In the genomic region with DNA sequence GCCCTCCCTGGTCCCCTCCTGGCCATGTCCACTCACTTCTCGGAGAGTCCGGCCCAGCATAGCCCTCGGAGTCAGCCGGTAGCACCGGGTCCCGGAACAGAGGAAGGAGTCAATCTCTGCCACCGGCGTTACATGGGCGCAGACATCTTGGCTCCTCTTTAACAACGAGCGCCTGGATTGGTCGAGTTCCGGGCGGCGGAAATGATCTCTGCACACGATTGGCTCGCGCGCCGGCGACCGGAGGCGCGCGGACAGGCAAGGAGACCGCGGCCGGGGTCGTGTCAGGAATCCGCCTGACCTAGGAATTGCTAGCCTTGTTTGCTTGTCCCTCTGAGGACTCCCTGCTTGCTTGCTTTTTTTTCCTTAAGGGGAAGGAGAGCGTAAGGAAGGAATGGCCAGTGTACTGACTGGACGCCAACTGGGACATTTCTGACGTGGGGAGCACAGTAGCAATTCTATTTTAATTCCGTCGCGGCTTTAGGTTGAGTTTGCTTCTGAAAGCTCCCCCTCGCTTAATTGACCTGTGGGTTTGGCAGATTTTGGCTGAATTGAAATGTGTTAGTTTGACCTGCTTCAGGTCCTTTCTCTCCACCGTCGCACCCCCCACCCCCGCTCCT, we compare ENCODE assay signal across 8 mouse cellular contexts. TPM values are rescaled to one million over a fixed set of nuclear protein-coding genes. Genes with fewer than 3 reads are reported as not detected.
DNase-seq lines count a peak whose midpoint lies in the region; ATAC-seq and TF ChIP-seq lines count a peak whose summit lies in the region.

TSS of gene Qrsl1 (minus strand) at position 168 of the 617 bp plus-strand sequence.
TSS of gene Rtn4ip1 (plus strand) at position 230 of the 617 bp plus-strand sequence.

- TF ChIP-seq CTCF in kidney, adult 2 months (conservative IDR thresholded peaks at IDR 0.05; ENCODE audit: insufficient read depth, insufficient read length, low read depth, low read length) = no peak
- no peak for TF ChIP-seq CTCF in spleen, adult 2 months (IDR thresholded peaks at IDR 0.05; ENCODE audit: extremely low read depth, insufficient read depth, insufficient read length, insufficient replicate concordance)

- peak; percentile 95 for ATAC-seq in embryonic facial prominence, embryonic 13.5 days (ENCODE audit: insufficient number of reproducible peaks, insufficient read depth, low FRiP score, low TSS enrichment, low read depth)
- ATAC-seq in limb, embryonic 12.5 days (ENCODE audit: insufficient number of reproducible peaks, insufficient read depth, low FRiP score, low TSS enrichment, low read depth) = peak; percentile 92
- peak; percentile 99 for ATAC-seq in midbrain, embryonic 15.5 days (replicated peaks)

- no peaks in the 10 kb centered on the region for H3K27me3 ChIP-seq in embryonic facial prominence, embryonic 13.5 days
- no peaks in the 10 kb centered on the region for H3K27me3 ChIP-seq in kidney, adult 2 months (replicated peaks; ENCODE audit: control insufficient read depth, insufficient read depth, low read length)
- no peaks in the 10 kb centered on the region for H3K27me3 ChIP-seq in limb, embryonic 12.5 days
- H3K27me3 ChIP-seq in midbrain, embryonic 15.5 days (replicated peaks) = no peaks in the 10 kb centered on the region
- no peaks in the 10 kb centered on the region for H3K27me3 ChIP-seq in spleen, adult 2 months (ENCODE audit: control insufficient read depth, insufficient read depth, low read length)

- peak within 1 kb of the TSS; percentile 80 for H3K4me3 ChIP-seq in embryonic facial prominence, embryonic 13.5 days
- peak within 1 kb of the TSS; percentile 98 for H3K4me3 ChIP-seq in kidney, adult 2 months (ENCODE audit: insufficient read depth, low read depth, low read length)
- peak within 1 kb of the TSS; percentile 78 for H3K4me3 ChIP-seq in limb, embryonic 12.5 days (replicated peaks)
- H3K4me3 ChIP-seq in midbrain, embryonic 15.5 days = peak within 1 kb of the TSS; percentile 84
- peak within 1 kb of the TSS; percentile 89 for H3K4me3 ChIP-seq in spleen, adult 2 months (ENCODE audit: extremely low read depth, insufficient read depth, insufficient read length)

- H3K9me3 ChIP-seq in embryonic facial prominence, embryonic 13.5 days = no peaks in the 10 kb centered on the region
- no peaks in the 10 kb centered on the region for H3K9me3 ChIP-seq in limb, embryonic 12.5 days
- H3K9me3 ChIP-seq in midbrain, embryonic 15.5 days = no peaks in the 10 kb centered on the region

- H3K9ac ChIP-seq in embryonic facial prominence, embryonic 13.5 days = peak within 1 kb of the TSS; percentile 76
- peak within 1 kb of the TSS; percentile 62 for H3K9ac ChIP-seq in limb, embryonic 12.5 days (replicated peaks)
- peak within 1 kb of the TSS; percentile 63 for H3K9ac ChIP-seq in midbrain, embryonic 15.5 days

- no peaks in the 10 kb centered on the region for H3K36me3 ChIP-seq in embryonic facial prominence, embryonic 13.5 days
- H3K36me3 ChIP-seq in kidney, adult 2 months (ENCODE audit: control insufficient read depth, insufficient read depth, low read length) = no peaks in the 10 kb centered on the region
- H3K36me3 ChIP-seq in limb, embryonic 12.5 days = peaks cover 17% of the 10 kb centered on the region; the same call in 1 of the 2 replicates
- no peaks in the 10 kb centered on the region for H3K36me3 ChIP-seq in midbrain, embryonic 15.5 days (replicated peaks)
- 0 out of 2 replicates have a peak, but pooled peaks cover 2% of the 10 kb centered on the region for H3K36me3 ChIP-seq in spleen, adult 2 months (ENCODE audit: control insufficient read depth, insufficient read depth, low read length)

- DNase-seq in 3134 (ENCODE audit: extremely low read depth, insufficient read length, low spot score) = peak; percentile 93
- DNase-seq in adrenal gland, postnatal 36 days = peak; percentile 92 to 94
- peak; percentile 96 for DNase-seq in heart, adult 18-20 months
- DNase-seq in kidney, adult 2 months = peak; percentile 97
- peak; percentile 83 to 90 for DNase-seq in spleen, adult 2 months (ENCODE audit: low read depth in 1 of 2, low spot score in 2 of 2)

- H3K4me1 ChIP-seq in embryonic facial prominence, embryonic 13.5 days = peaks cover 9% of the 10 kb centered on the region
- no peaks in the 10 kb centered on the region for H3K4me1 ChIP-seq in kidney, adult 2 months (ENCODE audit: control insufficient read depth, insufficient read depth, low read length)
- H3K4me1 ChIP-seq in limb, embryonic 12.5 days (replicated peaks) = peaks cover 10% of the 10 kb centered on the region
- H3K4me1 ChIP-seq in midbrain, embryonic 15.5 days = peaks cover 17% of the 10 kb centered on the region
- H3K4me1 ChIP-seq in spleen, adult 2 months (ENCODE audit: control insufficient read depth, insufficient read depth, insufficient read length) = peaks cover 12% of the 10 kb centered on the region

- peak within 1 kb of the TSS; percentile 62 for H3K27ac ChIP-seq in embryonic facial prominence, embryonic 13.5 days
- H3K27ac ChIP-seq in kidney, adult 2 months (ENCODE audit: insufficient read depth, low read depth, low read length) = peak within 1 kb of the TSS; percentile 95
- H3K27ac ChIP-seq in limb, embryonic 12.5 days = peak within 1 kb of the TSS; percentile 77
- H3K27ac ChIP-seq in midbrain, embryonic 15.5 days = peak within 1 kb of the TSS; percentile 78
- H3K27ac ChIP-seq in spleen, adult 2 months (ENCODE audit: insufficient read depth, low read length) = peak within 1 kb of the TSS; percentile 66

- H3K4me2 ChIP-seq in embryonic facial prominence, embryonic 13.5 days = peak within 1 kb of the TSS; percentile 77
- H3K4me2 ChIP-seq in limb, embryonic 12.5 days = peak within 1 kb of the TSS; percentile 78
- H3K4me2 ChIP-seq in midbrain, embryonic 15.5 days = peak within 1 kb of the TSS; percentile 84

- TF ChIP-seq POLR2A in kidney, adult 2 months (IDR thresholded peaks at IDR 0.05; ENCODE audit: low read depth, low read length) = peak; percentile 42
- peak; percentile 29; the same call in 1 of the 2 replicates for TF ChIP-seq POLR2A in spleen, adult 2 months (IDR thresholded peaks at IDR 0.05; ENCODE audit: low read depth, low read length)

- WGBS in embryonic facial prominence, embryonic 13.5 days = 1% methylated on average over 40 of the region's 40 CpGs
- WGBS in kidney, adult 2 months = under 1% methylated on average over 40 of the region's 40 CpGs
- under 1% methylated on average over 40 of the region's 40 CpGs for WGBS in limb, embryonic 12.5 days
- under 1% methylated on average over 40 of the region's 40 CpGs for WGBS in midbrain, embryonic 15.5 days
- WGBS in spleen, adult 2 months = under 1% methylated on average over 40 of the region's 40 CpGs

RNA-seq across cellular contexts. Expression of gene Qrsl1, which starts in this region (rescaled TPM):
- 10 to 100 TPM in 1 of 2 experiments, 1 to 10 TPM in 1; 8.8 to 10.4 TPM for total RNA-seq in adrenal gland, postnatal 36 days (2021)
- polyA plus RNA-seq in embryonic facial prominence, embryonic 13.5 days (2015; fragmentation: Nextera tagmentation; extraction: Ambion mirVana) = 21.2 and 24.2 TPM in 2 replicates
- total RNA-seq in heart, adult 18-20 months (2021) = 10 to 100 TPM; 25.8 to 33.3 TPM
- 15.1 and 17.2 TPM in 2 replicates for polyA plus RNA-seq in kidney, adult 2 months (2012; rRNA removed)
- 27.8 and 29.3 TPM in 2 replicates for polyA plus RNA-seq in limb, embryonic 12.5 days (2016; fragmentation: Nextera tagmentation; extraction: Ambion mirVana)
- polyA plus RNA-seq in midbrain, embryonic 15.5 days (2015; fragmentation: Nextera tagmentation; extraction: Ambion mirVana) = 22.1 and 23.5 TPM in 2 replicates
- polyA plus RNA-seq in spleen, adult 2 months (2012; rRNA removed) = 9.0 and 9.4 TPM in 2 replicates

RNA-seq across cellular contexts. Expression of gene Rtn4ip1, which starts in this region (rescaled TPM):
- 10 to 100 TPM; 23.9 to 27.3 TPM for total RNA-seq in adrenal gland, postnatal 36 days (2021)
- 15.3 and 16.9 TPM in 2 replicates for polyA plus RNA-seq in embryonic facial prominence, embryonic 13.5 days (2015; fragmentation: Nextera tagmentation; extraction: Ambion mirVana)
- total RNA-seq in heart, adult 18-20 months (2021) = 10 to 100 TPM; 66.6 to 69.8 TPM
- polyA plus RNA-seq in kidney, adult 2 months (2012; rRNA removed) = 29.9 and 34.8 TPM in 2 replicates
- polyA plus RNA-seq in limb, embryonic 12.5 days (2016; fragmentation: Nextera tagmentation; extraction: Ambion mirVana) = 16.3 and 16.9 TPM in 2 replicates
- polyA plus RNA-seq in midbrain, embryonic 15.5 days (2015; fragmentation: Nextera tagmentation; extraction: Ambion mirVana) = 15.0 and 16.0 TPM in 2 replicates
- polyA plus RNA-seq in spleen, adult 2 months (2012; rRNA removed) = 6.7 and 6.9 TPM in 2 replicates

Comparison
In these comparisons a context has a peak if more than half of its experiments do, and no peak if none do; other contexts are left out.
1. Peak in every context shown above with its lines: DNase-seq, ATAC-seq, H3K4me3 ChIP-seq and H3K27ac ChIP-seq.